Mouse (Mus musculus) embryo, embryonic 10.5 days (tissue): Measurements from ENCODE around the gene Btbd9.

Source experiments
- DNase-seq: peaks from one replicate; pipeline ENCODE4 v3.0.0-alpha.2; 2015; ENCODE audit warnings: low spot score

The Btbd9 gene

DNA sequence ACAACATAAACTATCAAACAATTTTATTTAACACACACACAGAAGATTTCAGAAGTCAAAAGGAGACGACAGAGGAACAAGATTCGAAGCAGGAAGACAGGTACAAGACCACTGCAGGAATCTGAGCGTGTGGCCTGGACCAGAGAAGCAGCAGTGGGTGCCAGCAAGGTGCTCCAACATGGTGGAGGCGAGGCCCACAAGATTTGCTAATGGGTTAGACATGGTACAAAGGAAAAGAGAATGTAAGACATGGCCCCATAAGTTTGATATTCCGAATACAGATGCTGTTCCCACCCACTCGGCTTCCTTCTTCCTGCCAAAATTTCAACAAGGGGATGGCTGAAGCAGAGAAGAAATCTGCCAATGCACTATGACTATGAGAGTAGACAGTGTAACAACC is 94.5 kb downstream of the Btbd9 start:
- DNase-seq = no peak

DNA sequence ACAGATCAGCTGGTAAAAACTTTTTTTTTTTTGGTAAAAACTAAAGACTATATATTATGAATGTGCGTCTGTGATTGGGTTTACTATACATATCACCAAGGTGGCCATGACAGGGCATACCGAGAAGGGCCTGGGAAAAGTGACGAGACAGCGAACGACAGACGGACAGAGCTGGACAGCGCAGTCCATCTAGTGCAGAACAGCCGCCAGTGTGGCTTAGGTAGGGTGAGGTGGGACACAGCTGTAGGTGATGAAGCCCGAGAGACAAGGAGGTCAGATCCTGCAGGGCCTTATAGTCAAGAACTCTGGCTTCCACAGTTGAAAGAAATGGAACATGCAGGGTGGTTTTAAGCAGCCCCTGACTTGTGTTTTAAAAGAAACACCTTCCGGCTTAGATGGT is 94.9 kb downstream of the Btbd9 start:
- DNase-seq = no peak

- DNase-seq = no peak
Measured at GRCm38 (mm10) chr17:30480381-30480780, 95.9 kb downstream of the Btbd9 start.

DNA sequence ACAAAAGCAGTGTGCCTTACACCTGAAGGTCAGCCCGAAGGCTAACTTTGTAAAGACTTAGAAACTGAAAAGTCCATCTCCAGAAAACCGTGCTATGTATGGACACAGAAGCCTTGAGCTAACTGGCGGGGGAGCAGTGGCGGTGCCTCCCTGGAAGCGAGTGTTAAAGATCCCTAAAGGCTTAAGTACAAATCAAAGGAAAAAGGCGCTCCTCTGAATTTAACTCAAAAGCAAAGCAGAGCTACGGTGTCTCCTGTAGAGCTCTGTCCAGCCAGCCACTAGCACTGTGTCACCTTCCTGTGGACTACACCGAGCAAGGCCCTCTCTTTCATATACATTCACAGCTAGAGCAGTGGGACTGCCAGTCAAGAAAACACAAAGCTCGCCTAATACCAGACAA is 98.1 kb downstream of the Btbd9 start:
- no peak for DNase-seq

DNA sequence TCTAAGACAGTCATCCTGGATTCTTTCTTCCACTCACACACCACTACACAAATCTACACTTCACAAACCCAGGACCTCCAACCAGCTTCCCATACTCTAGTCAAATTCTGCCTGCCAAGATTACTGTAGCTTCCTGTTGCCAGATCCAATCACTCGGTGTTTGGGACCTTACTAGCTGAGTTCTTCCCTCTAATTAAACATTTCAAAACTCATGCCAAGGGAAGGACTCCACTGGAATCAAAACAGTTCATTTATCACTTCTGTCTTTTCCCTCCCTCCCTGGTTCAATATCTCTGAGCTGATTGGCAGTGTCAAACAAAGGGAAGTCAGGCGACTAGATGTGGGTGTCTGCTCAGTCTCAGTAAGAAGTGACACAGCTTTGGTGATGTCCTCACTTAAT is 101.7 kb downstream of the Btbd9 start:
- no peak for DNase-seq

DNA sequence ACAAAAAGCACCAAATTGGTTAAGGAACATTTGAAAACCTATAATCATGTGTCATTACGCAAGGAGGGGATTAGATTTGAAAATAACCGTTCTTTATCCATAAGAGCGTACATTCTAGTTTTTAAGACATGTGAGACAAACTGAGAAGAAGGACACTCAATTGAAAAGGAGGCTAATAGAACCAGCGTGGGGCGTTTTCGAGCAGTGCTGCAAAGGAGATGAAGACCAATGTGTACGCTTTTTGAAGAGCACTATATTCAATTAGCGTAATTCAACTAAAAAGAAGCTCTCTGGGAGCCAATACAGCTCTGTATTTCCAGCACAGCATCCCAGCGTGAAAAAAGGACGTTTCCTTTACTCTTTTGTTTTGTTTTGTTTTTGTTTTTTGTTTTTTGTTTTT is 103.5 kb downstream of the Btbd9 start:
- no peak for DNase-seq

DNA sequence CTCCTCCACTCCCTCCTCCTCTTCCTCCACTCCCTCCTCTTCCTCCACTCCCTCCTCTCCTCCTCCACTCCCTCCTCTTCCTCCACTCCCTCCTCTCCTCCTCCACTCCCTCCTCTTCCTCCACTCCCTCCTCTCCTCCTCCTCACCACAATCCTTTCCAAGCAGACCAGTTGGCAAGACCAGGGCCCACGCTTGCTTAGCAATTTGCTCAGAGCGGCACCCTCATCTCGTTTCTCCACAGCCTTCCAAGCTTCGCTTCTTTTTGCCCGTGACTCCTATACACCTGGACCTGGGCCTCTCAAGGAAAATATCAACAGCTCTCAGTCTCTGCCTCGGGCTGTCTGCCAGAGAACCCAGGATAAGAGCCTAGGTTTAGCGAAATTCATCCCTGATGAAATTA is 104.8 kb downstream of the Btbd9 start:
- no peak for DNase-seq

DNA sequence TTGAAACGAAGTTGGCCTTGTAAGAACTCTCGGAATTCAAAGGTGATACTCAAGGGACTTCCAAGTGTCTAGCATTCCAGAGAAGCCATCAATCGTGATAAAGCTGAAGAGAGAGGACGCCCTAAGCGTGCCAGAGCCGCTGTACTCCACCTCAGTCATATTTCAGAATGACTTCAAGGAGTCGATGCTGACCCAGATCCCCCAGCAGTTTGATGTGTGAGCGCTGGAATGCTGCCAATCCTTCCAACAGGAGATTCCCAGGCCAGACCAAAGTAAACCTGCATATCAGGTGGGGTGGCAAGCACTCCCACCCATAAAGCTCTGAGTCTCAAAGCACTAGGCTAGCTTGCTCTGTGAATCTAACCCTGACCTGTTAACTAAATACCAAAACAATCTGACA is 105.5 kb downstream of the Btbd9 start:
- DNase-seq = peak; percentile 24

DNA sequence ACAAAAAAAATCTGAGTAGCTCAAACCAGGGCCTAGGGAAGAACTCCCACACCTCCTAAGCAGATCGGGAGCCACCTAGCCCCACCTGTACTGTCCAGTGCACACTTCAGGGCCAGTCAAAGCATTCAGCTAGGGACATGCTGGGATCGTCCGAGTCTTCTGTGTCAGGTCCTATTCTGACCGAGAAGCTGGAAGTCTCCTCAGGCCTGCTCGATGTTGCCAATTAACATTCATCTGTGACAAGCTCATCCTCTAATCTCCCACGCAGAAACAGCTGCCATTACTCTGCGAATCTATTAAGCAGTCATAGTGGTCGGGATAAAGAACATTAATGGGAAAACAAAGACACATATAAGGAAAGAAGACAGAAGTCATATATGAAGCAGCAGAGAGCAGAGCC is 106.0 kb downstream of the Btbd9 start:
- DNase-seq = no peak

- DNase-seq = no peak
Measured at GRCm38 (mm10) chr17:30469511-30470076, 106.7 kb downstream of the Btbd9 start.

GRCm38 (mm10) chr17:30468368-30468767 is 107.9 kb downstream of the Btbd9 start:
- peak; percentile 58 for DNase-seq

DNA sequence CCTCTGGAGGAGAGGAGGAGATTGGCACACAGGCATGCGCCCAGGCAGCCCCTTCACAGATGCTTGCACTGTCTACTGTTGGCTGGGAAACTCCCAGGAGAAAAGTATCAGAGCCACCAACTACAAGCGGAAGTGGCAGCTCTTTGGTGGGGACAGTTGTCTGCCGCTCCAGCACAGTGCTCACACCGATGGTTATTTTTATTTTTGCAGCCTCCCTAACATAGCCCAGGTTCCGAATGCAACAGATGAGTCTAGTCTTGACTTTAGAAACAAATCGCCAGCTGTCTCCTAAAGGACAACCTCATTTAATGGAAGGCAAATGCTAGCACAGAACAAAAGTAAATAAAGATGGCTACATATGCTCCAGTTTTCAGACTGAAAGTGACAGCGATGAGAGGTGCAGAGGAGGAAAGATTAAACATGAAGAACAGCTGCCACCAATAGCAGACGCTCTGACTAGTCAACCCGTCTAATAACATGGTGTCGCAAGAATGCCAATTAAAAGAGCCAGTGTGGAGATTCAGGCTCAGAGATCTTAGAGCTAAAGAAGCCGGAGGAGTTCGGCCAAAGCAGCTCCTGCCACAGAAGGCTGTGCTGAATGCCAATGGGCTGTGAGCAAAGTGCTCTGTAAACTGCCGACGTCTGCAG is 108.6 kb downstream of the Btbd9 start:
- peak; percentile 21 for DNase-seq

GRCm38 (mm10) chr17:30465060-30465762 is 111.1 kb downstream of the Btbd9 start:
- no peak for DNase-seq

GRCm38 (mm10) chr17:30464240-30464745 is 112.0 kb downstream of the Btbd9 start:
- peak; percentile 18 for DNase-seq

GRCm38 (mm10) chr17:30460727-30461349 is 115.5 kb downstream of the Btbd9 start:
- DNase-seq = no peak

GRCm38 (mm10) chr17:30459706-30460105 is 116.6 kb downstream of the Btbd9 start:
- DNase-seq = no peak

GRCm38 (mm10) chr17:30458926-30459325 is 117.4 kb downstream of the Btbd9 start:
- no peak for DNase-seq

DNA sequence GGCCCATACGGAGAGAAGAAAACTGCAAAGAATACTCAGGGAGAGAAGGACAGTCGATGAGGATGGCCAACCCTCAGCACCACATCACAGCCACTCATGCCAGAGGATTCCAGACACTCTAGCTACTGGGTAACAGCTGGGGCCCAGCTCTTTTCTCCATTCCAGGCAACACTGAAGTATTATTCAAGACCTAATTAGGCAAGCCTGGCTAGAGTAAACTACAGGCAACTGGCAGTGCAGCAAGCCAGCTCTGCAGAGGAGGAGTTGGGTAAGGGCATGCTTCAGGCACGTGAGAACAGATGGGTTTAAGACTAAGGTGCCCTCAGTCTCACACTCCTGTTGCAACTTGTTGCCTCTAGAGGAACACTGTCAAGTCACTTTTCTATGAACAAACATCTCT is 118.0 kb downstream of the Btbd9 start:
- no peak for DNase-seq

GRCm38 (mm10) chr17:30457486-30457885 is 118.8 kb downstream of the Btbd9 start:
- DNase-seq = no peak

- DNase-seq = peak; percentile 22
Measured at GRCm38 (mm10) chr17:30456293-30456692, 120.0 kb downstream of the Btbd9 start.

DNA sequence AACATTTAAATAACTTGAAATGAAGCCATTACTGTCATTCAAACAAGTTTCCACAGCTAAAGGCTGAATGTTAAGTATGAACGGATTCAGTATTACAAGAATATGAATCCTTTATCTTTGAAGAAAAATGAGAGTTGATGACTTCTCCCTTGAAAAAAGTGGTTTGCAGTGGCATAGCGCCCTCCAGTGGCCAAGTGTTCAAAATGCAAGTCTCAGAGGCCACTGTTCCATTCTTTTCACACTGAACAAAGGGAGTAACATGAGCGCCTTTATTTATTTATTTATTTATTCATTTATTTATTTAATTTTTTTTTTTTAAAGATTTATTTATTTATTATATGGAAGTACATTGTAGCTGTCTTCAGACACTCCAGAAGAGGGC is 121.4 kb downstream of the Btbd9 start:
- peak; percentile 88 for DNase-seq

DNA sequence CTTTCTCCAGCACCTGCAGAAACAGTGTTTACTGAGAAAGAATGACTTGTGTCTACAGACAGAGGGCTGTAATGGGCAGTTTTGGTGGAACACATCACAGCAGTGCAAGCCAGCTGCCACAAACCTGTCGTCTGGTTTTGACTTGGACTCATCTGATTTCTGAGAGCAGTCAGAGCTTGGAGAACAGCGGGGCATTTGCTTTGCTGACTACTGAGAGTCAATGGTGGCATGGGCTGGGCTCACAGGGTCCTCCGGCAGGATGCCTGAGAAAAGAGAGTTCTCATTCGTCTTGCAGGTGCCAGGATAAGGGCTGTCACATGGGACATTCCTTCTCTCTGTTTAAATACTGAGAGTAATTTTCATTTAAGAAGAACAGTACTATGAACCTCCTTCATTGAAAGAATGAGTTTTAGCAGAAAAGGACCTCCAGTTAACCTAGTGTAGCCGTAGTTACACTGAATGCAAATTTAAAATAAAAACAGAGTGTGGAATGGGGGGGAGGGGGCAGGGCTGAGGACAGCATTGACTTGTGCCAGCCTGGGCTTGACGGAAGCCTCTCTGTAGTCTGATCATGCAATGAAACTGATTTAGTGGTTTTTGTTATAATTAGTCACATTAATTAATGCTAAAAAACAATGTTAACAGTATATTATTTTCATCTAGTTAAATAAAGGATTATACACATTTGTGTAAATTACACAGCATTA is 122.0 kb downstream of the Btbd9 start:
- DNase-seq = no peak
